Mouse (Mus musculus) hindlimb bud, embryonic 11.5 days (tissue): Measurements from ENCODE around the gene Arhgap10.
A peak's percentile ranks its signal among the peaks of the same experiment; 100 is the strongest.

ENCODE experiments used
- DNase-seq: peaks from one replicate; pipeline ENCODE4 v3.0.0-alpha.2; 2012; ENCODE audit warnings: low read depth, low spot score; ENCODE audit errors: extremely low spot score

Gene Arhgap10

DNA sequence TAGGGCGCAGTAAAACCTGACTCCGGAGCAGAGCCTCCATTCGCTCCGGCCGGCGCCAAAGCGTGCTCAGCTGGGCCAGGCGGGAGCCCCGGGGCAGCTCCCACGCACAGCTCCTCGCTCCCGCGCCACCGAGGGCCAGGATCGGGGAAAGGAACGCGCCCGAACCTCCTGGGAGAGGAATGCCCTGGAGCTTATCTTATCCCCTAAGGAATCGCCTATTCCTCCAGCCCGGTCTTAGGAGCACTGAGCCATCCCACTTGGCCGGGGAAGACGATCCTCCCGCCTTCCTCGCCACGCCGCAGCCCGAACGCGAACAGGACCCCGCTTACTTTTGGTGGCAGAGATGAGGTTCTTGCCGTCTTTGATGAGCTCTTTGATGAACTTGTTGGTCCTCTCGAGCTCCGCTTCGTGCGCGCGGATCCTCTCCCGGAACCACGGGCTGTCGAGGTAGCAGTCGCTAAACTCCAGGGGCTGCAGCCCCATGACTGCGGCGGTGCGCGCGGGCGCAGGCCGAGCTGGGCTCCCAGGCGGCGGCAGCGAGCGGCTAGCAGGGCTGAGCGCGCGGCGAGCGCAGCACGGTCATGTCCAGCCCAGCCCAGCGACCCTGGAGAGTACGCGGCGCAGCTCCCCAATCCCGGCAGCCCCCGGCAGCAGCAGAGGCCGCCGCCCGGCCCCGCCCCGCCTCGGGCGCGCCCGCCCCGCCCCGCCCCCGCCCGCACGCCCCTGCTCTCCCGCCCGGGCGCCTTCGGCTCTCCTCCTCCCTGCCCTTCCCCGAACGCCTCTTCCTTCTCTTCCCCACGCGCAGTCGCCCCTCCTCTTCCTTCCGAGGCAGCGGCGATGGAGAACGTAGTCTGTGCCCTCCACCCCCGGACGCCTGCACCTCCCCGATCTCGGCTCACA lies at the start of gene Arhgap10:
Gene Arhgap10 (minus strand): TSS at position 653 of the 900 bp plus-strand sequence.
- no peak for DNase-seq

DNA sequence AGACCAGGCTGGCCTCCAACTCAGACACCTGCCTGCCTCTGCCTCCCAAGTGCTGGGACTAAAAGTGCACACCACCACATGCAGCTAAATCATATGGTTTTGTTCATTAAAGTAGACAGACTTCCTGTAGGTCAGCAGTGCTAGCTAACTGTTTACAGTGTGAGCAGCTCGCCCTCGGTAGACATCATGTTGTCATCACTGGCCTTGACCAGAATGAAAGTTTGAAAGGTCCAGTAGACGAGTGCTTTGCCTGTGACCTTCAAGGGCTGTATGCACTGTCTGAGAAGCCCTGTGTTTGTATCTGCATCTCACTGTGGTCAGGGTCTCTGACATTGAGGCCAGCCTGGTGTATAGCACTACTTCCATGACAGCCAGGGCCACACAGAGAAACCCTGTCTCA lies 43.7 kb upstream of the Arhgap10 start:
- no peak for DNase-seq

DNA sequence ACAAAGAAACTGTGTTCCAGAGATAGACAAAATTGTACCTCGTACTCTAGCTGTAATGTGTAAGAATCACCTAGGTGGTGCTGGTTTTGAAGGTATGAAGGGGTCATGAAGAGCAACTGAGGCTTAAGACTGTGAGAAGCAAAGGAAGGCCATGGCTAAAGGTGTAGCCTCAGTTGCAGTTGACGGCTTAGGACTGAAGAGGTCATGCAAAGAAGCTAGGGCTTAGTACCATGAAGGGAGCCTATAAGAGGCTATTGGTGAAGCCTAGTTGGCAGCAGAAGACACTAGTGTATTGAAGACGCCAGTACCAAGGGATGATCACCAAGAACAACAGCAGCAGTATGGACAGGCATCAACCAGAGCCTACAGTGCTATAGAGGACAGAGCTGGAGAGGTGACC lies 34.7 kb upstream of the Arhgap10 start:
- no peak for DNase-seq

DNA sequence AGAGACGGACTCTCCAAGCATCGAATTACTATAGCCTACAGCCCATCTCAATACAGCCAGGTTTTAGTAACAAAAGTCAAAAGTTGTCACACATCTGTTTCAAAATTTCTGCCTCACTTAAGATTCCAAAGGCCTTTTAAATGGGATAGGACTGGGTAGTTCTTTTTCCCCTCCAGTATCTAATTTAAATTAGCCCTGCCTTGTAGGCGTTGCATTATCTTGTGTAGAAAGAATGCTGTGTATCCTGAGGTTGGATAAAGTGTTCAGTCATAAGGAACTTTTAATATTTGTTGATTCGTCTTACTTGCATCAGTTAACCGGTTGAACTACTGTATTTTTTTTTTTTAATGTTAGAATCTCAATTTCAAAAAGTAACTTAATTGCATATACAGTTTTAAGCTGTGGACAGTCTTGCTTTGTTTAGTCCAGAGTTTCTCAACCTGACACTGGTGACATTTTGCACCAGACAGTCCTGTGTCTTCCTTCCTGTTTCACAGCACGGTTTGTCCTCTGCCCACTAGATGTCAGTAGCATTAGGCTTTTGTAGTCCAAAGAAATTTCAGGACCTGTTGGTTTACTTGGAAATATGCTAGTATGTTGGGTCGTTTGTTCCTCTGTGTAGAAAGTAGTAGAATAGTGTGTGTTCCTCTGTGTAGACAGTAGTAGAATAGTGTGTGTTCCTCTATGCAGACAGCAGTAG lies 32.3 kb upstream of the Arhgap10 start:
- no peak for DNase-seq

DNA sequence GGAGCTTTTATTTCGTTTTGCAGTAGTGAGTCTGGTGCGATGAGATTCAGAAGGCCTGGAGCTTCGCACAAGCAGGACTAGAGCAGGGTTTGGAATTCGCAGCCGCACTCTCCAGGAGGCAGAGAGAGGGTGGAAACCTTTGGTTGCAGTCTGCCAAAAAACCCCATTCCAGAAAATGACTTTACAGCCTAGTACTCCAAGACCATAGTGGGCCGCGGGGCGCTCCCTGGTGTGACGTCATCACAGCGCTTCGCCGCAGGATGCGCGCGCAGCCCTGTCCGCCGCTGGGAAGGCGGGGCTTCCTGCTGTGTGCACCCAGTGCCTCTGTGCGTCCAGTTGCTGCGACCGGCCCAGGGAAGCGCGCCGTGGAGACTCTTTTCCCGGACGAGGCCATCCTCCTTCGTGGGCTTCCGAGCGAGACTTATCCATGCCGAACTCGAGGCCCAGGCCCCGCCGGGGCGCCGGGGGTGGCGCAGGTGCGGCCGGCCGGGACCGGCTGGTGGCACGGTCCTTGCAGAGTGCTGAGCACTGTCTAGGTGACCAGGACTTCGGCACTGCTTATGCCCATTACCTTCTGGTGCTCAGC lies 31.5 kb upstream of the Arhgap10 start, which contains the start of gene Prmt9:
Gene Prmt9 (plus strand): TSS at position 277 of the 586 bp plus-strand sequence.
- peak; percentile 58 for DNase-seq

DNA sequence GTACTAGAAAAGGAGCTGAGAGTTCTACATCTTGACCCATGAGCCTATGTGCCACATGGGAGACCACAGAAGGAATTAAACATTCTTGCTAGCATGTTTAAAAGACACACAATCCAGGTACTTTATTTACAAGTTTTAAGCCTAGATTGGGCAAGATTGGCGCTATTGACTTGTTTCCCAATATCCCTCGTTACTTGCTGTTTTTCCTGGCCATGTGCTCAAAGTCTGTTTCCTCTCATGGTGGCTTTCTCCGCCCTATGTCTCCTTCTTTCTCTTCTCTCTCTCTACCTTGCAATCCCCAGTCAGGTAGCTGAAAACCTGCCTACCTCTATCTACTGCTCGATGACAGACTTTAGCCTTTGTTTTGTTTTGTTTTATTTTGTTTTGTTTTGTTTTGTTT lies 27.9 kb upstream of the Arhgap10 start:
- no peak for DNase-seq

DNA sequence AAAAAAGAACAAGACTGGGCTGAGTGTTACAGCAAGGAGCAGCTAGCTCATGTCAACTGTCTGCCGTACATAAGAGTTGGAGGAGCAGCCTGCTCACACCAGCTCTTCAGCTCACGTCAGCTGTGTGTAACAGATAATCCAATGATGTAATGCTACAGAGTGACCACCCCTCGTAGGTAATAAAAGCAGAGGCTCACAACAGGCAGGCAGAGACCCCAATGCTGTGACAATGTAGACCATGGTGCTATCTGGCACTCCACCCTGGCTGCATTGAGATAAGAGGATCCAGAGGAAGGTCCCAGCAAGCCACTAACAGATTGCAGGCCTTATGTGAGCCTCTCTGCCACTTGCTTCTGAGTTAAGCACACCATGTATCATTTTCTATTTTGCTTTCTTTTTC lies 26.7 kb upstream of the Arhgap10 start:
- DNase-seq, result no peak

DNA sequence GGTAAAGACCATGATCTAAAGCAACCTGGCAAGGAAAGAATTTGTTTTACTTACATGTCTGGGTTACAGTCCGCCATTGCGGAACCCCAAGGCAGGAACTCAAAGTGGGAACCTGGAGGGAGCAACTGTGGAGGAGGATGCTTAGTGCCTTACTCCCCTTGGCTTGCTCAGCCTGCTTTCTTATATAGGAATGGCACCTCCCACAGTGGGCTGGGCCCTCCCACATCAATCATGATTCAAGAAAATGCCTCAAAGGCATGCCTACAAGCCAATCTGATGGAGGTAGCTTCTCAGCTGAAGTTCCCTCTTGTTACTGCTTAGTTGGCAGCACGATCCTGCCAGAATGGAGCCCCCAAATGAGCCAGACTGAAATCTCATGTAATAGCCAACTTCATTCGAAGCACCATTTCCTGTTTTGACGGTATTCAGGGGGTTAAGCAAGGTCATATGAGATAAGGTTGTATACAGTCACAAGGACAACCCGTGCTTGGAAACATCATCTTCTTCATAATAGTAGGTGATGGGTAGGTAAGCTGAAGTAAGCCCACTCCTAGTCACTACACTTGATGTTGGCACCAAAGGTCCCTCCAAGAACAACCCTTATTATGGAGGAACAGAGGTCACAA lies 25.5 kb upstream of the Arhgap10 start:
- no peak for DNase-seq

DNA sequence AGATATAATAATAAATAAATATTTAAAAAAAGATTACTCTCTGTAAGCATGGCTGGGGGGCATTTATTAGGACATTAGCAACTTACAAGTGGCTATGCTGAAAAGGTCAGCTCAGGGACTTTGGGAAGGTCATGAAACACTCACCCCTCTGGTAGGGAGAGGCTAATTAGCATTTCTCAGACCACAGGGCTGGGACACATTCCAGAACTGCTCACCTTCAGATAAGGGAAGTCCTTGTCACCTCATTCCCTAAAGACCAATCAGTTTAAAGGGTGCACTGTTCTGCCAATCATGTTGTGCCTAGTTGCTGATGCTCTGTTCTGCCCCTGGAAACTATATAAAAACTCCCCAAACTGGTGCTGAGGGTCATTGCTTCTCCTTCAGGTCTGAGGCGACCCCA lies 20.5 kb upstream of the Arhgap10 start:
- DNase-seq, result no peak

DNA sequence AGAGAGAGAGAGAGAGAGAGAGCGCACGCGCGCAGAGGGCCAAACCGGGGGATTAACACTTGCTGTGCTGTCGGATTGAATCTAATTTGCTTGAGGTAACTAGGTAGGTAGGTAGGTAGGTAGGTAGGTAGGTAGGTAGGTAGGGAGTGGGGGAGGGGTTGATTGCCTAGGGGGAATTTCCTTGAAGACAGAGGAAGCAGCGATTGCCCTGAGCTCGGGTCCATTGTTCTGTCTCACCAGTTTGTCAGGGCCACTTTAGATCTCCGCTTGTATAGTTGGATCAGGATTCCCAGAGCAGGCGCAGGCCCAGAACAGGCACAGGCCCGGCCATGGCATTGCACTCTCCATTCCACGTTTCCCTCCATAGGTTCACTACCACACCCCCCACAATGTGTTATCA lies 19.1 kb upstream of the Arhgap10 start:
- DNase-seq, result no peak

DNA sequence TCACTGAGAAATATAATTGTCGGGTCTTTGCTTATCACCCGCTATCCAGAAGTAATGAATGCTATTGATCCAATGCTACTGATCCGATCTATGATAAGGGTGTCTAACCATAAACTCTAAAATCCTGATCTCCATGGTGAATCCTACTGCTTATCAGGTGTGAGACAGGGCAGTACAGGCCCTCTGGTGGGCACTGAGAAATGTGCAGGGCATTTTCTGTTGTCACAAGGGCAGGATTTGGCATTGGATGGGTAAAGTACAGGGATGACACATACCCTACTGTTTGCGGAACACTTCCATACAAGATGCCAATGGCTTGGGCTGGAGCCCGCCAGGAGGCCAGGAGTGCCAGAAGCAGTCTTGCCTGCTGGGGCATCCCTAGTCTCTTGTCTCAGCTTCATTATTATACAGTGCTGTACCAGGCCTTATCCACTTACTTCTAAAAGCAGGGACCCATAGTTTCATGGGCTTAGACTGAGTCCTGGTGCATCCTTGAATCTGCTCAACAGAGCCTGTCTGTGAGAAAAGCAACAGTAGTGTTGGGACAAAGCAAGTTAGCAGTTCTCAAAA lies 17.4 kb upstream of the Arhgap10 start:
- DNase-seq, result no peak

DNA sequence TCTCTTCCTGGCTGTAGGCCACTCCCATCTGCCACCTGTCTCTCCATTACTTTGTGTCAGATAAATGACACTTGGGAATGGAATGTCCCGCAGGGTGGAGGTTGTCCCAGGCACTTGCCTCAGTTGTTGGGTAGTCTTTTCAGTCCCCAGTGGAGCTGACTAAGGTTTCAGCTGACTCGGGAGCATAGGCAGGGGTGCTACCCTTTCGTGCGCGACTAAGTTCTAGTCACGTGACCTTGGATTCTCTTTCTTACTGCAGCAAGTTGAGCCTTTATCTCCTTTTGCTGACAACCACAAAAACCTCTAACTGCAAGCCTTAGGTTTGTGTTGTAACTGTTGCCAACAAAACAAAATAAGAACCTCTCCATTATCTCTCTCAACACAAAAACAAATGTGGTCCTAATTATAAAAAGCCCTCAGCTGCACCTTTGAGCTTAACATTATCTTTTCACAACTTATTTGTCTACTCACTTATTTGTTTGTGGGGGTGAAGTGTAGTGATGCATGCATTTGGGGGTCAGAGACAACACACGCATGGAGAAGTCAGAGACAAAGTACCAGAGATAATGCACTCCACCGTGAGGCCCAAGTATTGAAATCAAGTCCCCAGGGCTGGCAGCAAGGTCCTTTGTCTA lies 16.7 kb upstream of the Arhgap10 start:
- no peak for DNase-seq

DNA sequence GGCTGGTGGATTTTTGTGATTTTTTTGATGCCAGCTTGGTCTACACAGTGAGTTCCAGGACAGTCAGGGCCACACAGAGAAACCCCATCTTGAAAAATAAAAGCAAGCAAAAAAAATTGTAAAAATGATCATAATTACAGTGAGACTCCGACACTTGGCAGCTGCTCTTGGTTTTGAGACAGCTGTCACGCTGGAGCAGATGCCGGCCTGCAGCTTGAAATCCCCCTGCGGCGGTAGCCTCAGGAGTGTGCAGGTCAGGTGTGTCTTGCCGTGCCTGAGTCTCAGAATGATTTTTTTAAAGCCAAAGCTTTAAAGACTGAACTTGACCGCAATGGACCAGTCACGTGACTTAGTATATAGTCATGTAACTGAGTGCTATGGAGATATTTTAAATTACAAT lies 8.4 kb upstream of the Arhgap10 start:
- no peak for DNase-seq

DNA sequence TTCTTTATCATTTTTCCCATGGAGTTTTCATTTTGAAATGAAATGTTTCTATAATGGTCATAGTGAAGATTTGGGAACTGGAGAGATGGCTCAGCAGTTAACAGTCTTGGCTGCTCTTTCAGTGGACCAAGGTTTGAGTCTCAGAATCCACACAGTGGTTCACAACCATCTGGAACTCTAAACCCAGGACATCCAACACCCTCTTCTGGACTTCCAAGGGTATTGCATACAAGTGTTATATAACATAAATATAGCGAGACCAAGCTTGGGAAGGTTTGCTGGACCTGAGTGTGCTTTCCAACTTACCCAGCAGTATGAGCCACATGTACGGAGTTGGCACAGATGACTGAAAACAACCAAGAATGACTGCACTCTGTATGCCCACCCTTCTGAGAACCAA lies 7.2 kb upstream of the Arhgap10 start:
- no peak for DNase-seq

DNA sequence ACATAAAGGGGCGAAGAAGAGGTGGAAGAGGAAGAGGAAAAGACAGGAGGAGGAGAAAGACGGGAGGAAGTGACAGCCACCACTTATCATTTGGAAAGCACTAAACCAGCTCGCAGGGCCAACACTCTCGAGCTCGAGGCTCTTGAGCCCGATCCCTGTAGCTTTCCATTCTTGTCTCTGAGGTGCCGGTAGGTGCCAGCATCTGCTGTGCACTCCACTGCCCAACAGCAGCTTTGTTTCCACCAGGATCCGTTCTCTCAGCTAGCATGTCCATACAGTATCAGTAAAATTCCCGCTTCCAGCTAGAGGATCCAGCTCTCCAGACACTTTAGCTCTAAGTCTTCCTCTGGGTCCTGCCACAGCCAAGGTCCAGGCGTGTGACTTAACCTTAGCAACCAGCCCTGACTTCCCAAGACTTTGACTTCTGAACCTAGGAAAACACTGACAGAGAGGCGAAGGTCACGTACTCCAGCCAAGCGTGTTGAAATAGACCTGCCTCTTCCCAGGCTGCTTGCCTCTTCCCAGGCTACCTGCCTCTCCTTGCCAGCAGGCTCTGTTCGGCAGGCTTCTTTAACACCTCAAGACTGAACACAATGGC lies 6.4 kb upstream of the Arhgap10 start:
- no peak for DNase-seq

DNA sequence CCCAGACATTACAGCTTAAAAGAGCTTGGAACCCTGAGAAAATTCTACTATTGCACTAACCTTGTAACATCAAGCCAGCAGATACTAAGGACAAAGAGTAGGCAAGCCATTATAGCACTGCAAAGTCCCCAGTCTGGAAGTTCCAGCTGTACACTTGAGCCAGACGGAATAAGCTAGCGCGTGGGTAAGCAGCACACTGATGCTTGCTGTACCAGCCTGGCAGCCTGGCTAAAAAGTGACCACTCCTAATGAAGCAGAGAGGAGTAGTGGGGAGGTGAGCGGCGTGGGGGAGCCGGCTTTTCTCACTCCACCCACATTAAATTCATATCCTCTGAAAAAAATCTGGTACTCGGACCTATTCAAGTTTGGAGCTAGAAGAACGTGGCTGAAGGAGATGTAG lies 5.2 kb upstream of the Arhgap10 start:
- no peak for DNase-seq

DNA sequence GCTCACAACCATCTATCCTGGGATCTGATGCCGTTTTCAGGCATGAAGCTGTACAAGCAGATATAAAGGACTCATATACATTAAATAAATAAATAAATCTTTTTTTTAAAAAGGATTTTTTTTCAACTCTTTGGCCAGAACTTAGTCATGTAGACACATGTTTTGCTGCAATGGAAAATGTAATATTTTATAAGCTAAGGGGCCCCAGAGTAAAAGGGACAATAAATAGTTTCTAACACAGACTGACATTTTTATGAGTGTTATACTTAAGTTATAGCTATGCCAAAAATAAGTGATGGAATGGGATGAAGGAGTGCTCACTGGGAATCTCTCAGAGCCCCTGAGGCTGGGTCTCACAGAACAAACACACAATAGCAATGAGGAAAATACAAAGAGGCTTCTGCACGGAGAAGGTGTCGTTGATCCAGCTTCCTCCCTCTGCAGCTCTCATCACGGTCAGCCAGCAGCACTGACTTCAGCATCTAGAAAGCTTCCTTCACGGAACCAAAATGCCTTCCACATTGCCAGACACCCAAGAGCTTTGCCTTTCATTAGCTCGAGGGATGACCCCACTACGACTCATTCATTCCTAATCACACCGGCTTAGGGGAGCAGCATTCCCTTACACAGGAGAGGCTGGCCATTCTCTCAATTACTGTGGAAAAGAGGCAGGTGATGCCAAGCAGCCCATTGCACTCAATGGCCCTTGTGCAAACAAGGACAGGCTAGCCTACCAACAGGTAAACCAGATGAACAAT lies 3.5 kb upstream of the Arhgap10 start:
- DNase-seq, result no peak

DNA sequence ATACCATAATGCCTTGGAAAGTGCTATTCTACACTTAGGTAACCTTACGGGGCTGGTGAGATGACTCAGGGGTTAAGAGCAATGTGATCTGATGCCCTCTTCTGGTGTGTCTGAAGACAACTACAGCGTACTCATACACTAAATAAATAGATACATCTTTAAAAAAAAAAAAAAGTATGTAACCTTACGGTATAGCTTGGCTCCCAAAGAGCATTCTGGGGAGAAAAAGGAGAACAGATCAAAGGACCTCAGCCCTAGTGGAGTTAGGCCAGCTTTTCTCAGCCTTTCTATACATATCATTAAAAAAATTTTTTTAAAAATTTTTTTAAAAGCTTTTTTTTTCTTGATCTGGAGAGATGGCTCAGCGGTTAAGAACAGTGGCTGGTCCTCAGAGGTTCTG lies 2.8 kb upstream of the Arhgap10 start:
- DNase-seq, result no peak
